Mouse (Mus musculus) forebrain, embryonic 14.5 days (tissue): Measurements from ENCODE around the gene Msh4. TPM values are rescaled to one million over a fixed set of nuclear protein-coding genes. Genes with fewer than 3 reads are reported as not detected.

Experiments used
- ATAC-seq: fragments of 200-750 bp; cut with Nextera tagmentation; 2 replicates; pipeline ENCODE4 v1.8.0; 2017; ENCODE audit warnings: mild to moderate bottlenecking, moderate library complexity
- DNase-seq: peaks from one replicate; pipeline ENCODE4 v3.0.0-alpha.2; 2015; ENCODE audit warnings: low spot score
- H3K27ac ChIP-seq: fragments of 300-500 bp; sonication (generic); 2 replicates; pipeline ENCODE4 v1.5.1; 2014; ENCODE audit warnings: low read depth, mild to moderate bottlenecking, control low read depth, low read length, moderate library complexity
- H3K27me3 ChIP-seq: fragments of 300-500 bp; sonication (generic); replicated peaks from 2 replicates; pipeline ENCODE4 v1.6.1; 2014; ENCODE audit warnings: low read length, control low read depth, mixed read lengths; ENCODE audit not compliant: control insufficient read depth, insufficient read depth
- H3K36me3 ChIP-seq: fragments of 300-500 bp; sonication (generic); 2 replicates; pipeline ENCODE4 v1.6.1; 2014; ENCODE audit warnings: low read length, control low read depth; ENCODE audit not compliant: control insufficient read depth, insufficient read depth
- H3K4me1 ChIP-seq: fragments of 300-500 bp; sonication (generic); 2 replicates; pipeline ENCODE4 v1.6.1; 2014; ENCODE audit warnings: antibody characterized with exemption, low read length, control low read depth; ENCODE audit not compliant: control insufficient read depth, insufficient read depth
- H3K4me2 ChIP-seq: fragments of 300-500 bp; sonication (generic); 2 replicates; pipeline ENCODE4 v1.6.1; 2014; ENCODE audit warnings: mild to moderate bottlenecking, control low read depth, low read length
- H3K4me3 ChIP-seq: fragments of 300-500 bp; sonication (generic); 2 replicates; pipeline ENCODE4 v1.5.1; 2014; ENCODE audit warnings: low read depth, low read length, control low read depth
- H3K9ac ChIP-seq: fragments of 300-500 bp; sonication (generic); 2 replicates; pipeline ENCODE4 v1.6.1; 2014; ENCODE audit warnings: mild to moderate bottlenecking, low read length, control low read depth, moderate library complexity
- H3K9me3 ChIP-seq: fragments of 300-500 bp; sonication (generic); replicated peaks from 2 replicates; pipeline ENCODE4 v1.6.1; 2016; ENCODE audit warnings: low read length, control low read depth, mixed read lengths; ENCODE audit not compliant: control insufficient read depth
- WGBS: fragments of 180-500 bp; shearing (Covaris S2); extraction: QIAGEN DNeasy Blood & Tissue Kit; methylation state at CpG from one replicate; pipeline ENCODE4 v1.1.7; 2014; 5-methylcytosine and 5-hydroxymethylcytosine counted together
- polyA plus RNA-seq: library from polyadenylated mRNA; unstranded; fragments of >200 nt; fragmentation: Nextera tagmentation; extraction: Ambion mirVana; gene quantifications from 2 replicates; pipeline ENCODE4 v1.2.1, GENCODE M21; 2014

Gene Msh4
- polyA plus RNA-seq, 1 experiment from 2014 or later: 0.06 TPM

DNA sequence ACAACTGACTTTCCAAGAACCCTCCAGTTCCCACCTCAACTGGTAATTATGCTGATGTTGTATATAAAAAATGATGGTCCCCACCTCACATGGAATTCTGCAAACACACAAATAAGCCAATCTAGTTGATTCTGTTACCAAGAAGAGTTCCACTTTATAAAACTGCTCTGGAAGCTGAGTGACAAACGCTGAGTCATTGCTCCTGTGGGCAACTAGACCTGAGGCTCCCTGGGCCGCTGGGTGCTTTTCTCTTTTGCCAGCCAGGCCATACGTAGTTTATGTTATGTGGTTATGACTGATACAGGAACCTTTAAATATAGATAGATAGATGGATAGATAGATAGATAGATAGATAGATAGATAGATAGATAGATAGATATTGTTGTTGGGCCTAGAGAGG, 87.2 kb downstream of the Msh4 start:
- no peak for DNase-seq
- H3K4me1 ChIP-seq: peaks cover 2% of the 10 kb centered on the region; the same call in 1 of the 2 replicates
- no peaks in the 10 kb centered on the region for H3K36me3 ChIP-seq
- 99% methylated on average over 3 of the region's 3 CpGs for WGBS
- H3K9ac ChIP-seq: no peak overlapping the region
- H3K27ac ChIP-seq: no peak overlapping the region
- H3K9me3 ChIP-seq: no peaks in the 10 kb centered on the region
- no peaks in the 10 kb centered on the region for H3K27me3 ChIP-seq
- no peak overlapping the region for H3K4me3 ChIP-seq
- no peak for ATAC-seq
- no peak overlapping the region for H3K4me2 ChIP-seq

- Histone ChIP-seq H3K4me3 (no peak overlapping the region), H3K36me3 (no peaks in the 10 kb centered on the region), H3K27ac (no peak overlapping the region), H3K4me1 (no peaks in the 10 kb centered on the region), H3K9ac (no peak overlapping the region), H3K9me3 (no peaks in the 10 kb centered on the region), H3K27me3 (no peaks in the 10 kb centered on the region), H3K4me2 (no peak overlapping the region)
- no peak for ATAC-seq
- WGBS: 86% methylated on average over 9 of the region's 9 CpGs
- no peak for DNase-seq
Measured at GRCm38 (mm10) chr3:153817376-153817890, 88.5 kb downstream of the Msh4 start.

GRCm38 (mm10) chr3:153814026-153814425, 91.9 kb downstream of the Msh4 start:
- no peak for ATAC-seq
- no peak for DNase-seq
- Histone ChIP-seq H3K9ac (no peak overlapping the region), H3K27ac (no peak overlapping the region), H3K36me3 (no peaks in the 10 kb centered on the region), H3K9me3 (no peaks in the 10 kb centered on the region), H3K4me1 (no peaks in the 10 kb centered on the region), H3K4me3 (no peak overlapping the region), H3K4me2 (no peak overlapping the region), H3K27me3 (no peaks in the 10 kb centered on the region)
- 90% methylated on average over 8 of the region's 8 CpGs for WGBS

DNA sequence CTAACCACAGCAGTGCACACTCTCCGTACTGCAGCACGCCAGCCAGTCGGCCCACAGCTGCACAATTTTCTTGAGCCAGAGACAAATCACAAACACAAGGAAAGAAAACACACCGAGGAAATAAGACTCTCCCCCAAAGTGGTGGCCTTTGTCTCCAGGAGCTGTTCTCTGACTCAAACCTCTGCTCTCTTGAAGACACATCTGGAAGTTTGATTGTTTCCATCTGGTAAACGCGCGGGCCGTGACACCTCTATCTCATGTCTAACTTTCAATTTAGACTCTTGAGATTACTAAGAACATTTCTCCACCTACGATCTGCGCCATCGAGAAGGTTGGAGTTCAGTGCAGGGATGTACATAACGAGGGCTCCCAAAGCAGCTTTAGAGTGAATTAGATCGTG, 97.5 kb downstream of the Msh4 start:
- 88% methylated on average over 13 of the region's 13 CpGs for WGBS

DNA sequence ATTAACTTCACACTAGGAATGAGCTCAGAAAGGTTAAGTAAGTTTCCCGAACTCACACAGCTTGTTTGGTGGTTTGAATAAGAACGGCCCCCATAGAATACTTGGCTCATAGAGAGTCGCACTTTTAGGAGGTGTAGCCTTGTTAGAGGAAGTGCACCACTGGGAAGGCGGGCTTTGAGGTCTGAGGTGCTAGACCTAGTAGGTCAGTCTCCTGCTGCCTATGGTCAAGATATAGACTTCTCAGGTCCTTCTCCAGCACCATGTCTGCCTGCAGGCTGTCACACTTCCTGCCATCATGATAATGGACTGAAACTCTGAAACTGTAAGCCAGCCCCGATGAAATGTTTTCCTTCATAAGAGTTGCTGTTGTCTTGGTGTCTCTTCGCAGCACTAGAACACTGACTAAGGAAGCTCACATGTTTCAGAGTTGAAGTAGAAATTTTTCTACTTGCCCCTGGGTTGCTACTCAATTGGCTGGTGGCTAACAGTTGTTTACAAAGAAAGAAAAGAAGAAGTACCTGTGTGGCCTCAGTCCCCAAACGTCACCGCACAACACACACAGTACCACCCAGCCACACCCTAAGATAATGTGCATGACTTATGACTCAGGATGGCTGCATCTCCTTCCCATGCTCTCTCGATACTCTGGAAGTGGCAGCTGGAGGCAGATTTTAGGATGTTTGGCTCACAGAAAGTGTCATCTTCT, 98.3 kb downstream of the Msh4 start:
- Histone ChIP-seq H3K9me3 (no peaks in the 10 kb centered on the region), H3K36me3 (no peaks in the 10 kb centered on the region), H3K27ac (no peak overlapping the region), H3K27me3 (no peaks in the 10 kb centered on the region), H3K4me3 (no peak overlapping the region), H3K4me1 (peaks cover 4% of the 10 kb centered on the region), H3K9ac (no peak overlapping the region), H3K4me2 (no peak overlapping the region)
- DNase-seq: no peak
- ATAC-seq: no peak
- WGBS: 88% methylated on average over 9 of the region's 9 CpGs

More for the DNA sequence above, 97.5 kb downstream of the Msh4 start:
- Histone ChIP-seq H3K27ac (no peak overlapping the region), H3K9me3 (no peaks in the 10 kb centered on the region), H3K27me3 (no peaks in the 10 kb centered on the region), H3K4me3 (no peak overlapping the region), H3K9ac (no peak overlapping the region), H3K4me1 (peaks cover 4% of the 10 kb centered on the region), H3K36me3 (no peaks in the 10 kb centered on the region), H3K4me2 (no peak overlapping the region)
- ATAC-seq (no peak), DNase-seq (no peak)

Other genes starting within 250 kb of the Msh4 start
- gene St6galnac3, start 181.0 kb downstream of the Msh4 start, polyA plus RNA-seq: 23.2 and 24.7 TPM in 2 replicates
- gene Asb17, start 61.9 kb downstream of the Msh4 start, polyA plus RNA-seq: not detected in 2 replicates
- gene Rabggtb, start 6.9 kb upstream of the Msh4 start, polyA plus RNA-seq: 49.1 and 55.4 TPM in 2 replicates
- gene Acadm, start 38.5 kb upstream of the Msh4 start, polyA plus RNA-seq: 42.1 and 47.5 TPM in 2 replicates
- 10.5 and 11.2 TPM in 2 replicates for gene Slc44a5, start 67.3 kb upstream of the Msh4 start, polyA plus RNA-seq